Mouse (Mus musculus) urinary bladder, postnatal 14 days (tissue): Measurements from ENCODE around the gene Exoc7.

Experiments
- DNase-seq: peaks from one replicate; pipeline ENCODE4 v3.0.0; 2021; ENCODE audit warnings: low spot score

The Exoc7 gene

DNA sequence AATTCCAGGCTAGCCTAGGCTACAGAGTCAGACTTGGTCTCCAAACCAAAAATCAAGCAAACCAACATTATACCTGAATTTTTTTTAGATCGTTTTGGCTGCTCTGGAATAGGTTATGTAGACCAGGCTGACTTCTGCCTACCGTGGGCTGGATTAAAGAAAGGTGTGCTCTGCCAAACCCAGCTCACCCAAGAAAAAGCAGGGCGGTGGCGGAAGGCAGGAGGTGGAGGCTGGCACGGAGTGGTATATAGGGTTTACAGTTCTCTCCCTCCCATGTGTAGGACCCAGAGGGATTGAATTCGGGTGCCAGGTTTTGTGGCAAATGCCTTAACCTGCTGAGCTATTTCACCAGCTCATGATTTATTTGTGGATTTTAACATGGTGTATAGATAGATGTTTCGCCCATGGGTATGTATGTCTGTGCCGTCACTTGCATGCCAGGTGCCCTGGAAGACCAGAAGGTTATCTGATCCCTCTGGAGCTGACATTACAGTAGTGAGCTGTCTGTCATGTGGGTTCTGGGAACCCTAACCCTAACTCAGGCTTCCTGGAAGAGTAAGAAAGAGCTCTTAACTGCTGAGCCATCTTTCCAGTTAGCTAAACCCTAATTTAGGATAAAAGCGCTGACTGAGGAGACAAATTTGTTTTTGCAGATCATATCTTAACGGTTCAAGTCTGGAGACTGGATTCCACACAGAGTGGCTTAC lies at the start of gene Exoc7:
TSS of gene Exoc7 (minus strand) at position 215 of the 707 bp plus-strand sequence.
- DNase-seq, result no peak

DNA sequence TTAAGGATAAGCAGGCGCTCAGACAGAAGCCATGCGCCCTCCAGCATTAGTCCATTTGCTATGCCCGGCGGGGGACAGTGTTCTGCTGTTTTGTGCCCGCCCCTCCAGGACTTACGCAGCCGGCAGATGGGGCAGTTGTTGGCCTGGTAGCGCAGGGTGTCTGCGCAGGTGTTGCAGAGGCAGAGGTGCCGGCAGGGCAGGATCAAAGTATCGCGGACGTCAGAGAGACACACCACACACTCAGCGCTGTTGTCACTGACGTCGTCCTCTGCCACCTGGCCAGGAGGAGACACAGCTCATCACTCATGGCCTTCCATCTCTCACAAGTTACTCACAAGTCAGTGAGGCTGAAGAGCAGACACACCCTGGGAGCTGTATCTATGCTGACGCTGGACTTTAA lies 47.5 kb upstream of the Exoc7 start:
- DNase-seq, result no peak

DNA sequence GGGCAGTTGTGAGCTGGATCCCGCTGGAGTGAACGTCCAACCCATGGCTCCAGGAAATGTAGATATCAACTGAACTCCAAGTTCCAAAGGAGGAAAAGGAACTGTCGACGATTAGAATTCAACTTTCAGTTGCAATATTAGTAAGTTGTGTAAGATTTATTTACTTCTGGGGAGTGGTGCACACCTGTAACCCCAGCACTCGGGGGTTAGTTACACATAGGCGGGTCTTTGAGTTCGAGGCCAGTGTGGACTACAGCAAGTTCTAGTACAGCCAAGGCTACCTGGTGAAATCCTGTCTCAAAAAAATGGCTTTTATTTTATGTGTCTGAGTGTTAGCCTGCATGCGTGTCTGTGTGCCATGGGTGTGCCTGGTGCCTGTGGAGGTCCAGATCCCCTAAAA lies 46.5 kb upstream of the Exoc7 start:
- DNase-seq, result no peak

DNA sequence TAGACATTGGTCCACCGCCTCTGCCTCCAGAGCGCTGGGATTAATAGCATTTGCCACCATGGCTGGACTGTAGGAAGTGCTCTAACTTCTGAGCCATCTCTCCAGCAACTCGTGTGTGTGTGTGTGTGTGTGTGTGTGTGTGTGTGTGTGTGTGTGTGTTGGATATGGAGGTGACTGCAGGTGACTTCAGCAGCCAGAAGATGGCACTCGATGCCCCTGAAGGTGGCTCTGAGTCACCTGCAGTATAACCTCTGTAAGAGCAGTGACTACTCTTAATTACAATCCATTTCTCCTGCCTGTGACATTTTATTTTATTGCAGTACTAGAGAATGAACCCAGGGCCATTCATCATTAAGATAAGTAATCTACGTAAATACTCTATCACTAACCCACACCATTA lies 44.3 kb upstream of the Exoc7 start:
- no peak for DNase-seq

DNA sequence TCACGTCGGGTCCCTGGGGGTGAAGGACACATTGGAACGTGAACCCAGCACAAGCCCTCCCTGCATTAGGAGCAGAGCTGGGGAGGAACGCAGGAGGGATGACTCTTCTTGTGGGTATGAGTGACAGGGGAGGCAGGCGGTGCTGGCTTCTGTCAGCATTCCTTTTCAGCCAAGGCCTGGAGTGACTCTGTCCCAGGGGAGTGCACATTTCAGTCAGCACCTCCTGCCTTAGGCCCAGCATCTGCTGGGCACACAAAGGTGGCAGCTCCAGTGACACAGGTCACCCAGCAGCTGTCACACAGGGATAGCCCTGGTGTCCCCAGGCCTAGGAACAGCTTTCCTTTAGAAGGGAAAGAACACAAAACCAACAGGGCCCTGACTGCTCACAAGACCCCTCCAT lies 40.9 kb upstream of the Exoc7 start:
- DNase-seq, result no peak

DNA sequence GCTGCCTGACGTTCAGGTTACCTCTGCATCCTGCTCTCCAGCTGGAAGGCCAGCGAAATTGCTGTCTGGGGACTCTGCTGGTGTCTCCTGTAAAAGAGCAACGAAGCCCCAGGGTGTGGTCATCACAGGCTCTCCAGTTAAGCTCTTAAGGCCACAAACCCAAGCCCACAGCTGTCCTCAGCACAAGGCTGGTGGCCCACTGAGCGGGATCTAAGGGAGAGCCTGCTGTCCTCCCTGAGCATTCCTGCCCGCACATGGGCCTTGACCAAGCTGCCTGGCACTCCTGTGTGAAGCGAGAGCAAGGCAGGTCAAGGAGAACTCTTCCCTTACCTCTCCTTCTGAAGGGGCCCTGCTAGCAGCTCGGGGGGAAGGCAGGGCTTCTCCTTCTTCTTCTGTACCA lies 40.0 kb upstream of the Exoc7 start:
- no peak for DNase-seq

DNA sequence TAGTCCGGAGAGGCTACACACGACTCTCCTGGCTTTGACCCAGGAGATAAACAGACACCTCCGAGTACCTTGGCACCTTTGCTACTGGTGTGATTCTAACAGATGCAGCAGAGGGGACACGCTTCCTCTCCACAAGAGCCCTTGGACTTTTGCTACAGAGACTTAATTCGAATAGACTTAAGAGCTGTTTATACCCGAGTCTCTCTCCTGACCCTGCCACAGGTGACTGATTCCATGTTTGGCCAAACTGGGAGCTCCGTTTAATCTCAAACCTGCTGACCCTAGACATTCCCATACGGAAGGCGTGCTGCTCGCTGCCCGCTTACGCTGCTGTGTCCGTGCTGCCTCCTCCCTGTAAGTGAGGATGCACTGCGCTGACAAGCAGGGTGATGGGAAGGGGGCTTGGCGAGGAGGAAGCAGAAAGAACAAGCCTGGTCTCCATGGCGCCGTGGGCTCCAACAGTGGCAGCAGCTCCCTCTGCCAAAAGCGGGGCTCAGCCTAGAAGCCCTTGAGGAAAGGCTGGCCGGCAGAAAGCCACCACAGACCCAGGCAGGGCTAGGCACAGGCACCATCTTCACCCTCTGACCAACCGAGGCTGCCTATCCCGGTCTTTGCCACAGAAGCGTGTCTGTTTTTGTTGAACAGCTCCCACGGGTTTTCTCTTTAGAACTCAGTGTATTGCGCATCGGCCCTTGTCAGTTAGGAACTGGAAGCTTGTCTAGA lies 35.2 kb upstream of the Exoc7 start:
- DNase-seq, result no peak

DNA sequence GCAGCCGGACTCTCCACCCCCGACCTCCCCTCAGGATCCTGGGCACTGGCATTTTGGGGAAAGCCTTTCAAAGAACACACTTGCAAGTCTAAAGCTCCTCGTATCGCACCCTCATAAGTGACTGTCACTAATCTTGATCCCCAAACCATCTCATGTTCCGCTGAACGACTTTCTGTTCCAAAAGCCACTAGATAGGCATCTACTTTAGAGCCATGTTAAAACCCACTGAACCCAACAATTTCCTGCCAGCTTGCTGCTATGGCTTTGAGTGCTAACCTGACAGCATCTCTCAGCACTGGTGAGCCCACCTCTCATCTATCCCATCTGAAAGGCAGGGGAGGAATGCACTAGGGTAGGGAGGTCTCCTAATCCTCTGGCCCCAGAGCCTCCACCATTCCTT lies 30.5 kb upstream of the Exoc7 start:
- no peak for DNase-seq

DNA sequence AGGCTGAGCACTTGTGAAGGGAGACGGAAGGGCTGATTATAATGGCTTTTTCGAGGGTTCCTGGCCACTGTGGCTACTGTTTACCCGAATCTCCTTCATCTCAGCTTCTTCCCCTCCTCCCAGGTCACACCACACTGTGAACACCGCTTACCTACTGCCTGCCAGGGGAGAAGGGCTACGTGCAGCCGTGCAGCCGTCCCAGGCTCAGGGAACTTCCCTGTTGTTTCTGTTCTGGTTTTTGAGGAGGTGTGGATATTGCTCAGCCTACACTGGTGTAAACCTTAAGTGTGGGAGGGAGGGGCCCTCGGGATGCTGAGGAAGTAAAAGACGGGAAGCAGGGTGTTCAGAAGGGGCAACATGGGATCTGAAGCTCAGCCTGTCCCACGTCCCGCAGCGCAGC lies 30.0 kb upstream of the Exoc7 start:
- no peak for DNase-seq

DNA sequence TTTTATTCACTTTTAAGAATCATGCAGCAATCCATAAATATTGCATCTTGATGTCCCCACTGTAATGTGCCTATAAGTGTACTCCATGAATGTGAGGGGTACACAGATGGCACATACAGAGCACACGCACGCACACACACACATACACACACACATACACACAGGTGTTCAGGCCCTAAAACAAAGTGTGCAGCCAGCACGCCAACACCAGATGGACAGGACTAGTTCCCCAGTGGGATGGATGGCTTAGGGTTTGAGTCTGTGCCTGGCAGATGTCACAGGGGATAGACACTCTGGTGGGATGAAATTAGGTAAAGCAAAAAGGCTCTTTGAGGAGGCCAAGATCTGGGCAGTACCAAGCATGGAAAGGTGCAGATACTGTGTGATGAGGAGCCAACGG lies 29.4 kb upstream of the Exoc7 start:
- DNase-seq, result no peak

DNA sequence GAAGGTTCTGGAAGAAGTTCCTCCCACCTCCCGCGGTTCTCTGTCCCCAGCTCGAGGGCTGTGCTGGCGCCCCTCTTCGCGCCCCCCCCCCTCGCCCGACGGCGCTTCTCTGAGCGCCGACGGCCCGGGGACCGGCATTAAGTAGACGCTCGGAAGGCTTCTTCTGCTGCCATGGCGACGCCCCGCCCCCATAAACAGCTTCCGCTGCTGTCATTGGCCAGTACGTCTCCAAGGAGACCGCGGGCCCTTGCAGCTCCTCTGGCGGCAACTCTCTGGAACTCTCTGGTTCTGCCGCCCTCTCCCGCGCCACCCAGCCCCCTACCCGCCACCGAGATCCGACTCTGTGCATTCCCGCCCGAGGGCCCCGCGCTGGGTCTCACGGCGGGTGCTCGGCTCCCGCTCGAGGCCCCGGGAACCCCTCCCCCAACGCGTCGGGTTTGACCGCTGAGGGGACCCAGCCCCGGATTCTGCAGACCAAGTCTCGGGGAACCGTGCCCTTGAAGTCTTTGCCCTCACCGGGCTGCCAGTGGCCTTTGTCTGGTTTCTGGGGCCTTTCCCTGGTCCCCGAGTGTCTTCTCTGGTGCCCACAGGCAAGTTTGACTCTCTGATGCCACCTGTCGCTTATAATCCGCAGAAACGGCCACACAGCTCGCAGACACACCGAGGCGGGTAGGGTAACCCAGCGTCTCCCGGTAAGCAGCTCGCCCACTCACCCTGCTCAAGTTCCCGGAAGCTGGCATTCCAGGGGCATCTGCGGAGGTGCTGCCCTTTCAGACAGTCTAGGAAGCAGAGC lies 28.4 kb upstream of the Exoc7 start, which contains the start of gene Foxj1:
TSS of gene Foxj1 (minus strand) at position 156 of the 793 bp plus-strand sequence.
- DNase-seq, result peak; percentile 95

DNA sequence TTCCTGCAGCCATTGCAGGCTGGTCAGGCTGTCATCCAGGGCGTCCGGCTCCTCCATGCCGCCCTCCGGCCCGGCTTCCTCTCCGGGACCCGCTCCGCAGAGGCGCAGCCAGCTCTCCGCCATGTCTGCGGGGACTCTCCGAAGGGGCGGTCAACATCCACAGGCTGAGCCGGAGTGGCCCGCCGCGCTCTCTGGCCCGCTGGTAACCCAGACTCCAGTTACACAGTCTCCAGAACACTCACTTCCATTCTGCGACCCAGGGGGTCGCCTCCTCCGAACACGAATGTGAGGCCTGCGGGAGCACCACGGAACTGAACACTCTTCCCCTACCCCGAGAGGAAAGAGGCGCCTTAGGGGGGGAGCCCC lies 27.4 kb upstream of the Exoc7 start:
- no peak for DNase-seq

DNA sequence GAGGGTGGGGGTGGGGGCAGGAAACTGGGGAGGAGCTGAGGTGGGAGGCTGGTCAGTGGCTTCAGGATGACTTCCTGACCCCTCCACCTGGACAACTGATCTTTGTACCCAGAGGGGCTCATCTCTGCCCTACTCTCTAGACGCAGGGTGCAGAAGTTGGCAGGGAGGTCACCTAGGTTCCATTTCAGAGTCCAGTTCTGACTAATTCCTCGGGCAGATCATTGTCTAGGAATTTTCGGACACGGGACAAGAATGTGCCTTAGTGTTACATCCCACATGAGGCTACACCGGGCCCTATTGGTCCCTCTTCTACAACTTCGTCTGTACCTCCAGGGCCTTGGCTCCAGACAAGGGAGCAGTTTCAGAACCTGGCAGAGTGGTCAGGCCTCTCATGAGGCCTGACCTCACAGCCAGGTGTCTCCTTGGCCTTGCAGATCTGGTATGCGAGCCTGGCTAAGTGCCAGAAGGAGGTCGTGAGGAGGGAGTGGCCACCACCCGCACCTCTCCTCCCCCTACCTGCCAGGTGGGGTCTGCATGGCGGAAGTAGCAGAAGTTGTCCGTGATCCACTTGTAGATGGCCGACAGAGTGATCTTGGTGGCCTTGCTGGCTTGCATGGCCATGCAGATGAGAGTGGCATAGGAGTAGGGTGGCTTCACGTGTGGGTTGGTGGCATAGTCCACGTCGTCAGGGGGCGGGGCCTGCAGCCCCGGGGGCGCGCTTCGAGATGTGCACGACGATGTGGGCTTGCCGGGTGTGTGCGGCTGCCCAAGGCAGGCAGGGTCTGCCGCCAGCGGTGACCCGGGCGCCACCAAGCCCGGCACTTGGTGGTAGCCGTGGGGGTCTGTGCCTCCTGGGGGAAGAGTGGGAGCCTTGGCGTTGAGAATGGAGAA lies 26.7 kb upstream of the Exoc7 start:
- no peak for DNase-seq

DNA sequence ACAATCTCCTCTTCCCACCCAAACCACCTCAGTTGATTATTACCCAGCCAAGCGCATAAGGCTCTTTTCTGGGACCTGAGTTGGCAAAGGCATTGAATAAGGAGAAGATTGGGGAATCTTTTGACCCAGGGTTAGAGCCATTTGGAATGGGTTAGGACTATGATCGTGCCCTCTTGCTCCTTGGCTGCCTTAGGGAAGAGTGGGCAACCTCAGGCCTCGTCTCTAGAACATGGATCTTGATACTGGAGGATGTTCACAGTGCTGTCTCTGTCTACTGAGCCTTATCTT lies 25.9 kb upstream of the Exoc7 start:
- DNase-seq, result no peak

DNA sequence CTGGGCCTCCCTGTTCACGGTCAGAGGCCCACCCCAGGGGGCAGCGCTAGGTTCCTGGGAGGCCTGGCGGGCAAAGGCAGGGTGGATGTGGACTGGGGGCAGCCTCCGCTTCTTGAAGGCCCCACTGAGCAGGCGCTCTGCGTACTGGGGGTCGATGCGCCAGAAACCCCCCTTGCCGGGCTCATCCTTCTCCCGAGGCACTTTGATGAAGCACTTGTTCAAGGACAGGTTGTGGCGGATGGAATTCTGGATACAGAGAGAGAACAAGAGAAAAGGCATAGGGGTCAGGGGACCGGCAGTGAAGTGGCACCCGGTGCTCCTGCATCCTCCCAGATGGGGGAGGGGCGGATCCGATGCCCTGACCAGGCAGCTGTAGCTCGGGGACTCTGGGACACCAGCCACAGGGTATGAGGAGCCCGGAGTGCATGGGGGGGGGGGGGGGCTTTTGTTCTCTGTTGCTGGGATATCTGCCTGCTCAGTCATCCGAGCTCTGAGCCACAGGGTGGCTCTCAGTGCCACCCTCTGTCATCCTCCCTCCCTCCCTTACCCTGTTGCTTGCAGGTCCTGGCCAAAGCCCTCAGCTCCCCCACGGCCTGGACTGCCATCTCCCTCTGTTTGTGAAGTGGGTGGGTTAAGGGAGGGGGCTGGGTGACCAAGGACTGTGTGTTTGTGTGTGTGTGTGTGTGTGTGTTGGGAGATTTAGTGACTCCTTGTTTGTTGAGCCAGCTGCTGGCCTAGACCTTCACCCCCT lies 25.4 kb upstream of the Exoc7 start:
- DNase-seq, result no peak

DNA sequence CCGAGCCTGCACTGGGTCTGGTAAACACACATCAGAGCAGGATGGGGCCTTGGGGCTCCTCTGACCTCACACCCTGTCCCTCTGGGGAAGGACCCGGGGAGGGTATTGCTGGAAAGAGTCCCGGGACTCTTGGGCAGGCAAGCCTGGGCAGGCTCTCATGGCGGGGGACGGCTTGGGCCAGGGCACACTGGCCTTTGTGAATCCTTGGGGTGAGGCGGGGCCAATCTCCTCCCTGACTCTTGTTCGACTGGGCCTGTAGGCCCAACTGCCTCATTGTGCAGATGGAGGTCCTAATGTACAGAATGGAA lies 23.1 kb upstream of the Exoc7 start:
- peak; percentile 62 for DNase-seq

DNA sequence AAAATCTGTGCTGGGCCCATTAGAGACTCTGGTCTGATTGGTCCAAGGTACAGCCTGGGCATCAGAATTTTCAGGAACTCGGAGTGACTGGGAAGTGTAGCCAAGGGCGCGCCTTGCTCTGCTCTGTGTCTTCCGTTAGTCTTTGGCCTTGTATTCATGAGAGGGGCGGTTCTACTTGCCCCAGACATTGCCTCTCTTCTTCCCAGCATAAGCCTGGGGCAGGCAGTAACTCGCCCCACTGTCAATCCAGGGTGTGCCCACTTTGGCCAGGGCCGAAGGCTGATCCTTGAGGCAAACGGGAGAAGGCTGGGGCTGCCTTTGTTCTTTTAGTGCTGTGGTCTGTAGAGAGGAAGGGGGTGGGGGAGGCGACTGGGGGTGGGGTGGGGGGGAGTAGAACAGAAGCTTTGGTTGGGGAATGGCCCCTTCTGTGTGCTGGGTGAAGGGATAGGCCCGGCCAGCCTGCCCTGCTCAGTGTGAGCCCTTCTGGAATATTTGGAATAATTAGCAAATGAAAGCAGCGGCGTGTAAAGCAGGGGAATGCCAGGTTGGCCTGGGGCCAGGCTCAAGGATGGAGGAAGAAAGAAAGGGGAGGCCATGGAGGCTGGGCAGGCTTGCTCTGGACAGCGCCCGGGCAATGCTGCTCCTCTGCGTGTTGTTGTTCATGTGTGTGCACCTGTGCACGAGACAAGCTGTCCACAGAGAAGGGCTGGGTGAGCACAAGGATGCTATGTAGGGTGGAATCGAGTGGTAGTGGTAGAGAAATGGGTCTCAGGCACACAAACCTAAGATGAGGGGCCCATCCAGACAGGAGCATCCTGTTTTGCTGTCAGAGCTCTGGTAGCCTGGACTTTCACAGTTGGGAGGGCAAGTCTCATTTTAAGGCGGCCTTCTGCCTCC lies 22.5 kb upstream of the Exoc7 start:
- DNase-seq, result peak; percentile 48

DNA sequence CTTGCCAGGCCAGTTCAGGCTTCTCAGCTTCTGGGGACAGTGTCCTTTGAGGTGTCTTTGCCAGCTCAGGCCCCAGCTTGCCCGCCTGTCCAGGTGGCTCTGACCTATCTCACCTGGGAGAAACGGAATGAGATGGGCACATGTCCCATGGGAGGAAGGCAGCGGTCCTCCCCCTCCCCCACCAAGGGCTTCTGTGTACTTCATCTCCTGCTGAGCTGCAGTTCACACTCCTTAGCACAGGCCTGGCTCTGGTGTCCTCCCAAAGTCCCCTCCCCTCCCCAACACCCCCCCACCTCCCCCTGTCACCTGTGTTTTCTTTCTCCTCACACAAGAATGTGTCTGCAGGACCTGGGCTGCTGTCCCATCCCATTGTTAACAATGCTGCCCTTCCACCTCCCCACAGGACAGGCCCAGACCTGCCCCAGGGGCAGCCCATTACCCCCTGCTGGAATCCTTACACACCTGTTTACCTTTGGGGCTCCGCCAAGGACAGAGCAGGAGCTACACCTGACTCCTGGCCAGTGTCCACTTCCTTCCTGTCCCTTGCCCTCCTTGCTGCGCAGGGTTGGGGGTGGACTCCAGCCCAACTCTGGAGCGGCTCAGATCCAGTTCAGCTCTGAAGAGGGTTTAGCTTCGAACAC lies 20.1 kb upstream of the Exoc7 start:
- DNase-seq, result peak; percentile 84

DNA sequence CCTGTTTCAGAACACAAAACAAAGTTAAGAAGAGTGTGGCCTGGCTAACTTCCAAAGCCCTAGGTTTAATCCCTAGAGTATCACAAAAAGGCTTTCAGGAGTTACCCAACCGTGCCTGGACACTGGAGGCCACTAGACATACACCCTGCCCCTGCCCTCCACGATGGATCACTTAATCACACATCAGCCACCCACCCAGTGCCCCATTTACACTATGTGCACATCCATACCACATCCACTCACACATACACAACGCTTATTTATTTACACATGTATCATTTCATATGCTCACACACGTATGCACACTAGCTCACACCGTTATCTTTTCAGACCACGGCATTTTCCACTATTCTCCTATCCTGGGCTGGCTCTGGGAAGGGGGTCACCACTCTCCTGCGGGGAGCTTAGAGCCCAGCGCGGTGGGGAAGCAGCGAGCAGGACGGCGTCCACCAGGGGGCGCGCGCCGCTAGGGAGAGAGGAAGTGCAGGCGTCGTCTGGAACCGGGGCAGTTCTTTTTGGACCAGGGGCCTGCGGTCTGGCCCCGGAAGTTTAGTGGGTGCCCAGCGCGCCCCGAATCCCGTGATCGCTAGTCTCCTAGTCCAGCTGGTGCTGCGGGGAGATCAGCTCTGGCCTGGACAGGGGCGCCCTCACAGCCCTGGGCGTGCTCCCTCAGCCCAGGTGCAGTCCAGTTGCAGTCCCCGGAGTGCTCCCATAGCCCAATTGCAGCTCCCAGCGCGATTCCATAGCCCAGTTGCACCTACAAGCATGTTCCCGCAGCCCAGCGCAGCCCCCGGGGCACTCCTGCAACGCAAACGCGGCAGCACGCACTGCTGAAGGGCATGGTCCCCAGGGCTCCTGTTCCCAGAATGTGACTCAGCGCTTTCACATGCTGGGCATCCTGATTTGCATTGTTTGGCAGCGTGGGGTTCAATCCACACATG lies 12.0 kb upstream of the Exoc7 start:
- peak; percentile 92 for DNase-seq
